Mouse (Mus musculus): ENCODE data around the gene Cyp2c23. TPM values are rescaled to one million over a fixed set of nuclear protein-coding genes. Genes with fewer than 3 reads are reported as not detected.

The Cyp2c23 gene
- 0.55 and 1.4 TPM in 2 replicates for polyA plus RNA-seq (2015; fragmentation: Nextera tagmentation; extraction: Ambion mirVana)

GRCm38 (mm10) chr19:44028972-44029371 lies at the start of gene Cyp2c23:
TSS of gene Cyp2c23 (minus strand) at chr19:44029208.
- Histone ChIP-seq H3K27me3 (ENCODE audit: control insufficient read depth, insufficient read depth, low read depth, low read length) (no peaks in the 10 kb centered on the region), H3K9ac (ENCODE audit: low read length) (no peak within 1 kb of the TSS), H3K9me3 (ENCODE audit: control insufficient read depth, low read length) (no peaks in the 10 kb centered on the region), H3K4me1 (replicated peaks; ENCODE audit: control insufficient read depth, insufficient read depth, low read length) (no peaks in the 10 kb centered on the region), H3K27ac (ENCODE audit: low read length) (no peak within 1 kb of the TSS), H3K36me3 (ENCODE audit: control insufficient read depth, insufficient read depth, low read length) (no peaks in the 10 kb centered on the region), H3K4me2 (ENCODE audit: low read depth, low read length) (no peak within 1 kb of the TSS), H3K4me3 (ENCODE audit: low read length) (no peak within 1 kb of the TSS)
- WGBS = 74% methylated on average over 5 of the region's 8 CpGs
- no peak for ATAC-seq (ENCODE audit: low read depth)

DNA sequence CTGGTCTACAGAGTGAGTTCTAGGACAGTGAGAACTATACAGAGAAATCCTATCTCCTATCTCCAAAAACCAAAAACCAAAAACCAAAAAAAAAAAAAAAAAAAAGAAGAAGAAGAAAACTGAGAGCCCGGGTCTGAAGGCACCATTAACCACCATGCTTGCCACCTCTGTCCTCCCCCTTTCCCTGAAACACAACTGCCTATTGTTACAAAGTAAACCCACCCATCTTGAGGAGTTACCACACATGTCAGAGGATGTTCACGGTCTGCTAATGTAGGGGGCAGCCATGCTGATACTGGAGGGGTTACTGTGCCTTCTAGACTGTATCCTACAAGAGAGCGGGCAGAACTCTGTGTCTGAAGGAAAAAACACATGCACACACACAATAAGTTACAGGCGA lies 48.0 kb upstream of the Cyp2c23 start:
- no peak overlapping the region for H3K4me3 ChIP-seq (ENCODE audit: low read length)
- H3K27me3 ChIP-seq (ENCODE audit: control insufficient read depth, insufficient read depth, low read depth, low read length) = no peaks in the 10 kb centered on the region
- no peak overlapping the region for H3K27ac ChIP-seq (ENCODE audit: low read length)
- H3K4me1 ChIP-seq (replicated peaks; ENCODE audit: control insufficient read depth, insufficient read depth, low read length) = no peaks in the 10 kb centered on the region
- H3K9me3 ChIP-seq (ENCODE audit: control insufficient read depth, low read length) = no peaks in the 10 kb centered on the region
- ATAC-seq (ENCODE audit: low read depth) = no peak
- H3K9ac ChIP-seq (ENCODE audit: low read length) = no peak overlapping the region
- 82% methylated on average over 4 of the region's 4 CpGs for WGBS
- H3K4me2 ChIP-seq (ENCODE audit: low read depth, low read length) = no peak overlapping the region
- H3K36me3 ChIP-seq (ENCODE audit: control insufficient read depth, insufficient read depth, low read length) = peaks cover 20% of the 10 kb centered on the region

DNA sequence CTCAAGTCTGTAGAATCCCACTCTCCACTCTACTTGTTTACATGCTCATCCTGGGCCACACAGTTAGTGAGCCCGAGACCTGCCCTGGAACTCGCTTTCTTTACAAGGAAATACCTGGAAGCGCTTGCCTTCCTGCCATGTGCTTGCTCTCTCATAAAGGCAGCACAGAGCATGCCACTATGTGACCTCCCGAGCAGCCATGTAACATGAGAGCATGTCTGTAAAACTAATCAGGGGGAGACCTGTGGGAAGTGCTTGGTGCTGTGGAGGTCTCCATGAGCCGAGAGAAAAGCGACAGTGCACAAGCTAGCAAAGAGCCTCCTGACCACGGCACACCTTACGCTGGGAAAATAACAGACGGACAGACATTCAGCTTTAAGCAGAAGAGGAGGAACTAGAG lies 47.4 kb upstream of the Cyp2c23 start:
- no peak for ATAC-seq (ENCODE audit: low read depth)
- no peaks in the 10 kb centered on the region for H3K4me1 ChIP-seq (replicated peaks; ENCODE audit: control insufficient read depth, insufficient read depth, low read length)
- no peaks in the 10 kb centered on the region for H3K9me3 ChIP-seq (ENCODE audit: control insufficient read depth, low read length)
- H3K36me3 ChIP-seq (ENCODE audit: control insufficient read depth, insufficient read depth, low read length) = peaks cover 20% of the 10 kb centered on the region
- no peaks in the 10 kb centered on the region for H3K27me3 ChIP-seq (ENCODE audit: control insufficient read depth, insufficient read depth, low read depth, low read length)
- H3K27ac ChIP-seq (ENCODE audit: low read length) = no peak overlapping the region
- H3K9ac ChIP-seq (ENCODE audit: low read length) = no peak overlapping the region
- no peak overlapping the region for H3K4me2 ChIP-seq (ENCODE audit: low read depth, low read length)
- H3K4me3 ChIP-seq (ENCODE audit: low read length) = no peak overlapping the region
- 82% methylated on average over 9 of the region's 9 CpGs for WGBS

DNA sequence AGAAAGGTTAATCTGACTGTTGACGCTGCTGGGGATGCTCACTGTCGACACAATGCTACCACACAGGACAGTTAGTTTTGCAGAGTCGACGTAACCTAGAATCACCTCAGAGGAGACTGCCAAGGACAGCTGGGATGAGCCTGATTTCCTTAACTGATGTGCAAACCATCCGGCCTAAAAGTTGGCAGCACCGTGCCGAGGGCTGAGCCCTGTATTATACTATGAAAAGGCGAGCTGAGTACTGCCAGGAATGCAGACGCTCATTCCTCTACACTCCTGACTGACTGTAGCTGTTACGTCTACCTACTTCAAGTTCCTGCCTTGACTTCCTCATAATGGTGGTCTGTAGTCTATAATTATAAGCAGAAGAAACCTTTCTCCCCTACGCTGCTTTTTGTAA lies 46.0 kb upstream of the Cyp2c23 start:
- no peak overlapping the region for H3K9ac ChIP-seq (ENCODE audit: low read length)
- H3K4me2 ChIP-seq (ENCODE audit: low read depth, low read length) = no peak overlapping the region
- H3K27me3 ChIP-seq (ENCODE audit: control insufficient read depth, insufficient read depth, low read depth, low read length) = no peaks in the 10 kb centered on the region
- 80% methylated on average over 11 of the region's 11 CpGs for whole genome bisulfite sequencing
- H3K36me3 ChIP-seq (ENCODE audit: control insufficient read depth, insufficient read depth, low read length) = peaks cover 20% of the 10 kb centered on the region
- peaks cover 2% of the 10 kb centered on the region; the same call in 1 of the 2 replicates for H3K4me1 ChIP-seq (replicated peaks; ENCODE audit: control insufficient read depth, insufficient read depth, low read length)
- H3K9me3 ChIP-seq (ENCODE audit: control insufficient read depth, low read length) = no peaks in the 10 kb centered on the region
- no peak for ATAC-seq (ENCODE audit: low read depth)
- no peak overlapping the region for H3K27ac ChIP-seq (ENCODE audit: low read length)
- no peak overlapping the region for H3K4me3 ChIP-seq (ENCODE audit: low read length)

GRCm38 (mm10) chr19:44071166-44071565 lies 42.2 kb upstream of the Cyp2c23 start:
- peaks cover 4% of the 10 kb centered on the region; the same call in 1 of the 2 replicates for H3K36me3 ChIP-seq (ENCODE audit: control insufficient read depth, insufficient read depth, low read length)
- ATAC-seq (ENCODE audit: low read depth) = no peak
- H3K4me3 ChIP-seq (ENCODE audit: low read length) = no peak overlapping the region
- H3K4me2 ChIP-seq (ENCODE audit: low read depth, low read length) = no peak overlapping the region
- no peaks in the 10 kb centered on the region for H3K27me3 ChIP-seq (ENCODE audit: control insufficient read depth, insufficient read depth, low read depth, low read length)
- no peak overlapping the region for H3K9ac ChIP-seq (ENCODE audit: low read length)
- no peaks in the 10 kb centered on the region for H3K9me3 ChIP-seq (ENCODE audit: control insufficient read depth, low read length)
- WGBS = 60% methylated on average over 5 of the region's 5 CpGs
- no peak overlapping the region for H3K27ac ChIP-seq (ENCODE audit: low read length)
- H3K4me1 ChIP-seq (replicated peaks; ENCODE audit: control insufficient read depth, insufficient read depth, low read length) = peaks cover 14% of the 10 kb centered on the region

DNA sequence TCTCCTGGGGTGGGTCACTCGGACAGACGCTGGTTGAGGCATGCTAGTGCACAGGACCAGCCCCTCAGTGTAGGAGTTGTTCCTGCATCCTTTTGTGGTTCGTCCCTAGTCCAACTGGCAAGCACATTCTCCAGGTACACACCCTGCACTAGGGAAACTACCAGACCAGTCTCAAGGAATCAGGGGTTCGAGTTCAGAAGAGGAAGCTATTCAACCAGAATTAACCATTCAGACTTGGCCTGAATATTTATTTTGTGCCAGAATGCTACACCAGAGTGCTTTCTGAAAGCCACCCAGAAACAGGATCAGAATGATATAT lies 40.9 kb upstream of the Cyp2c23 start:
- Histone ChIP-seq H3K4me3 (ENCODE audit: low read length) (peak overlapping the region; percentile 87), H3K27ac (ENCODE audit: low read length) (peak overlapping the region; percentile 65), H3K9me3 (ENCODE audit: control insufficient read depth, low read length) (no peaks in the 10 kb centered on the region), H3K4me2 (ENCODE audit: low read depth, low read length) (peak overlapping the region; percentile 67), H3K36me3 (ENCODE audit: control insufficient read depth, insufficient read depth, low read length) (peaks cover 2% of the 10 kb centered on the region; the same call in 1 of the 2 replicates), H3K9ac (ENCODE audit: low read length) (peak overlapping the region; percentile 81), H3K4me1 (replicated peaks; ENCODE audit: control insufficient read depth, insufficient read depth, low read length) (peaks cover 14% of the 10 kb centered on the region), H3K27me3 (ENCODE audit: control insufficient read depth, insufficient read depth, low read depth, low read length) (no peaks in the 10 kb centered on the region)
- no peak for ATAC-seq (ENCODE audit: low read depth)
- WGBS = 4% methylated on average over 4 of the region's 4 CpGs

- Histone ChIP-seq H3K4me2 (ENCODE audit: low read depth, low read length) (peak within 1 kb of the TSS; percentile 67), H3K9ac (ENCODE audit: low read length) (peak within 1 kb of the TSS; percentile 81), H3K27me3 (ENCODE audit: control insufficient read depth, insufficient read depth, low read depth, low read length) (no peaks in the 10 kb centered on the region), H3K36me3 (ENCODE audit: control insufficient read depth, insufficient read depth, low read length) (0 out of 2 replicates have a peak, but pooled peaks cover 2% of the 10 kb centered on the region), H3K4me3 (ENCODE audit: low read length) (peak within 1 kb of the TSS; percentile 87), H3K4me1 (replicated peaks; ENCODE audit: control insufficient read depth, insufficient read depth, low read length) (peaks cover 14% of the 10 kb centered on the region), H3K27ac (ENCODE audit: low read length) (peak within 1 kb of the TSS; percentile 65), H3K9me3 (ENCODE audit: control insufficient read depth, low read length) (no peaks in the 10 kb centered on the region)
- ATAC-seq (ENCODE audit: low read depth) = peak; percentile 94
- under 1% methylated on average over 74 of the region's 75 CpGs for WGBS
Measured at GRCm38 (mm10) chr19:44069121-44069913, 40.3 kb upstream of the Cyp2c23 start, which contains the start of gene Erlin1. TSS of gene Erlin1 (minus strand) at chr19:44069785.

GRCm38 (mm10) chr19:44068232-44068631 lies 39.2 kb upstream of the Cyp2c23 start:
- peak overlapping the region; percentile 87 for H3K4me3 ChIP-seq (ENCODE audit: low read length)
- peaks cover 2% of the 10 kb centered on the region; the same call in 1 of the 2 replicates for H3K36me3 ChIP-seq (ENCODE audit: control insufficient read depth, insufficient read depth, low read length)
- peak overlapping the region; percentile 81 for H3K9ac ChIP-seq (ENCODE audit: low read length)
- H3K9me3 ChIP-seq (ENCODE audit: control insufficient read depth, low read length) = no peaks in the 10 kb centered on the region
- no peak for ATAC-seq (ENCODE audit: low read depth)
- H3K27ac ChIP-seq (ENCODE audit: low read length) = no peak overlapping the region
- peak overlapping the region; percentile 67 for H3K4me2 ChIP-seq (ENCODE audit: low read depth, low read length)
- 66% methylated on average over 4 of the region's 4 CpGs for WGBS
- no peaks in the 10 kb centered on the region for H3K27me3 ChIP-seq (ENCODE audit: control insufficient read depth, insufficient read depth, low read depth, low read length)
- peaks cover 14% of the 10 kb centered on the region for H3K4me1 ChIP-seq (replicated peaks; ENCODE audit: control insufficient read depth, insufficient read depth, low read length)

DNA sequence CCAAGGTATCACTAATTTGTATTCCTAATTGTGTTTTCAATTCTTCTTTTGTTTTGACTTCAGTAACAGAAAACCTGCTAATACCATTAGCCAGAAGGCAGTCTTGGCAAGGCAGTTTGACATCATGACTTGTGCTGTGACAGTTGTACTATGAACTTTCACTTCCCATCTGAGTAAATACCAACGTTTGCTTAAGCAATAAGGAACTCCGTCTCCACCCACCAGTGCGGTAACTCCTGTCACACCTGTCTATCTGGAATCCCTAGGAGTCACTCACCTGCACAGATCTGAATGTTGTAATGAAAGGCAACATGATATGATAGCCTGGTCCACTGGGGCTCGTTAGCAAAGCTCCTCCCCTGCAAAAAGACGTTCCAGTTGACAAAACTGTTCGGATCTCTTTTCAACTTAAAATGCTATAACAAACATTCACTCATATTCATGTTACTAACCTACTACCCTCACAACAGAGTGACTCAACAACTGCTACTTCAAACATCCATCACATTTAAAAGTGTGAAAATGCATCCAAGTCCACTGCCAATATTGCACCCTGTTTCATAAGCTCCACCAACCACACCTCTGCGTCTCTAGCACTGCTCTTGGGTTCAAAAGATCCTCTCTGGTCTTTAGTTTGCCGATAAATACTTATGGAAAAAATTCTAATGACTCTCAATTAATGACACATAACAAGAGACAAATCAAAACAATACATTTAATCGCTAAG lies 38.5 kb upstream of the Cyp2c23 start:
- no peak overlapping the region for H3K4me2 ChIP-seq (ENCODE audit: low read depth, low read length)
- WGBS = 63% methylated on average over 9 of the region's 9 CpGs
- H3K27me3 ChIP-seq (ENCODE audit: control insufficient read depth, insufficient read depth, low read depth, low read length) = no peaks in the 10 kb centered on the region
- no peak overlapping the region for H3K4me3 ChIP-seq (ENCODE audit: low read length)
- no peaks in the 10 kb centered on the region; the same call in 1 of the 2 replicates for H3K36me3 ChIP-seq (ENCODE audit: control insufficient read depth, insufficient read depth, low read length)
- H3K27ac ChIP-seq (ENCODE audit: low read length) = no peak overlapping the region
- no peak for ATAC-seq (ENCODE audit: low read depth)
- peaks cover 14% of the 10 kb centered on the region for H3K4me1 ChIP-seq (replicated peaks; ENCODE audit: control insufficient read depth, insufficient read depth, low read length)
- no peaks in the 10 kb centered on the region for H3K9me3 ChIP-seq (ENCODE audit: control insufficient read depth, low read length)
- no peak overlapping the region for H3K9ac ChIP-seq (ENCODE audit: low read length)

Measured in lung, embryonic 16.5 days (tissue).